In the genomic region with DNA sequence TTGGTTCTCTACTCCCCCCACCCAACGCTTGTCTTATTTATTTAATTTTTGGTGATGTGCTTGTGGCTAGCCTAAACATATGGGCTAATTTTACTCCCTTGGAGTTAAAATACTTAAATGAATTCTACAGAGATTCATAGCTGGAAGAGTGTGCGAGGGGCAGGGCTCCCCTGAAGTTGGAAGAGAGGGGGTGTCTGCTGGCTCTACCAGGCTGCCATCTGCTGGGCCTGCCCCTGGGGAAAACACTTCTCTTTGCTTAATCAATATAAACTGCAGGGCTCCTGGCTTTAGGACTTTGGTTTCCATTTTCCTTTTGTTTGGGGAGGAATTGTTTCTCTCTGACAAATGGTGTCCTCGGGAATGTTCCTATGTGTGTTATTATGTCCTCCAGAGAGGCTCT, we compare ENCODE assay signal across 21 mouse cellular contexts.
A peak's percentile ranks its signal among the peaks of the same experiment; 100 is the strongest.
DNase-seq lines count a peak whose midpoint lies in the region; ATAC-seq and TF ChIP-seq lines count a peak whose summit lies in the region.
"Had no signal": no experiment of that assay in that cellular context is flagged by ENCODE, and none has a peak within 500 bp of the region (broad histone marks: within the 10 kb centered on the region; RNA-seq: fewer than 3 reads in every experiment).

No protein-coding gene starts in this region.

- no peak overlapping the region for H3K4me2 ChIP-seq in heart, embryonic 11.5 days
- no peak overlapping the region for H3K4me2 ChIP-seq in hindbrain, embryonic 16.5 days (ENCODE audit: low read length)
- H3K4me2 ChIP-seq: forebrain, embryonic 12.5 days; midbrain, embryonic 15.5 days had no signal

- H3K4me3 ChIP-seq in heart, embryonic 11.5 days (ENCODE audit: low read depth, low read length): no peak overlapping the region
- H3K4me3 ChIP-seq in cortical plate, adult 2 months (ENCODE audit: insufficient read depth, low read length): no peak overlapping the region
- no peak overlapping the region for H3K4me3 ChIP-seq in hindbrain, embryonic 16.5 days (ENCODE audit: low read length)
- H3K4me3 ChIP-seq: embryonic facial prominence, embryonic 10.5 days; forebrain, embryonic 12.5 days; midbrain, embryonic 15.5 days had no signal

- no peak for TF ChIP-seq POLR2A in brain, embryonic 14.5 days (IDR thresholded peaks at IDR 0.05; ENCODE audit: borderline replicate concordance, extremely low read depth, insufficient read depth, insufficient read length, poor library complexity, severe bottlenecking)
- no peak for TF ChIP-seq POLR2A in cortical plate, adult 2 months (IDR thresholded peaks at IDR 0.05; ENCODE audit: extremely low read depth, insufficient read depth, low read length)

- TF ChIP-seq CTCF in brain, embryonic 14.5 days (IDR thresholded peaks at IDR 0.05; ENCODE audit: borderline replicate concordance, extremely low read depth, insufficient read depth, insufficient read length): no peak
- 0 out of 2 replicates have a peak, but pooled peaks have one; percentile 4 for TF ChIP-seq CTCF in cortical plate, adult 2 months (IDR thresholded peaks at IDR 0.05; ENCODE audit: extremely low read depth, insufficient read depth, low read length)

- H3K9me3 ChIP-seq in heart, embryonic 11.5 days (replicated peaks; ENCODE audit: control insufficient read depth, low read length): no peaks in the 10 kb centered on the region
- no peaks in the 10 kb centered on the region for H3K9me3 ChIP-seq in hindbrain, embryonic 16.5 days (ENCODE audit: control insufficient read depth, low read length)
- H3K9me3 ChIP-seq: embryonic facial prominence, embryonic 10.5 days; forebrain, embryonic 12.5 days; midbrain, embryonic 15.5 days had no signal

- 60% methylated on average over 3 of the region's 3 CpGs for WGBS in heart, embryonic 11.5 days (ENCODE audit: insufficient replicate concordance)
- WGBS in hindbrain, embryonic 16.5 days: 28% methylated on average over 3 of the region's 3 CpGs

- no peak for ATAC-seq in heart, embryonic 11.5 days (replicated peaks; ENCODE audit: insufficient number of reproducible peaks, low FRiP score, low TSS enrichment)
- ATAC-seq in hindbrain, embryonic 16.5 days: peak; percentile 41; the same call in 1 of the 2 replicates
- ATAC-seq: liver, postnatal 0 days; midbrain, embryonic 15.5 days had no signal

- H3K27ac ChIP-seq in heart, embryonic 11.5 days (ENCODE audit: low read depth, low read length): no peak overlapping the region
- H3K27ac ChIP-seq in cortical plate, adult 2 months (ENCODE audit: insufficient read depth, low read length): no peak overlapping the region
- H3K27ac ChIP-seq in hindbrain, embryonic 16.5 days (ENCODE audit: low read depth, low read length): no peak overlapping the region
- H3K27ac ChIP-seq: embryonic facial prominence, embryonic 10.5 days; forebrain, embryonic 12.5 days; midbrain, embryonic 15.5 days had no signal

- peak; percentile 40 for DNase-seq in heart, adult 11 months
- DNase-seq in brain, embryonic 14.5 days (ENCODE audit: low read depth): peak; percentile 53
- no peak for DNase-seq in ovary, postnatal 14 days (ENCODE audit: low spot score)
- DNase-seq in urinary bladder, postnatal 25 days (ENCODE audit: low spot score): no peak
- DNase-seq in kidney, adult 11 months: no peak
- DNase-seq: cerebellum, adult 8-10 months; heart, postnatal 4 days; kidney, adult 2 months; kidney, postnatal 10 days; liver; liver, postnatal 0 days; lung, postnatal 10 days; right cerebral cortex, postnatal 14 days; spleen, adult 18-20 months; thymus, postnatal 36 days had no signal

- H3K27me3 ChIP-seq in heart, embryonic 11.5 days (ENCODE audit: control insufficient read depth, insufficient read depth, low read length): no peaks in the 10 kb centered on the region
- H3K27me3 ChIP-seq in hindbrain, embryonic 16.5 days (replicated peaks; ENCODE audit: control insufficient read depth, insufficient read depth, low read length): no peaks in the 10 kb centered on the region
- H3K27me3 ChIP-seq: forebrain, embryonic 12.5 days; midbrain, embryonic 15.5 days had no signal

- no peaks in the 10 kb centered on the region for H3K4me1 ChIP-seq in heart, embryonic 11.5 days (ENCODE audit: control insufficient read depth, insufficient read depth, low read length)
- H3K4me1 ChIP-seq in cortical plate, adult 2 months (ENCODE audit: control insufficient read depth, insufficient read depth, low read length): no peaks in the 10 kb centered on the region; the same call in 1 of the 2 replicates
- peaks cover 7% of the 10 kb centered on the region; the same call in 1 of the 2 replicates for H3K4me1 ChIP-seq in hindbrain, embryonic 16.5 days (ENCODE audit: control insufficient read depth, insufficient read depth, low read depth, low read length)
- H3K4me1 ChIP-seq: embryonic facial prominence, embryonic 10.5 days had no signal

- no peak overlapping the region for H3K9ac ChIP-seq in heart, embryonic 11.5 days (ENCODE audit: low read depth, low read length)
- H3K9ac ChIP-seq in hindbrain, embryonic 16.5 days (ENCODE audit: low read depth, low read length): no peak overlapping the region
- H3K9ac ChIP-seq: forebrain, embryonic 12.5 days; liver, postnatal 0 days; midbrain, embryonic 15.5 days had no signal

- H3K36me3 ChIP-seq in heart, embryonic 11.5 days (ENCODE audit: control insufficient read depth, insufficient read depth, low read length): no peaks in the 10 kb centered on the region
- H3K36me3 ChIP-seq in hindbrain, embryonic 16.5 days (ENCODE audit: control insufficient read depth, insufficient read depth, low read length): no peaks in the 10 kb centered on the region
- H3K36me3 ChIP-seq: embryonic facial prominence, embryonic 10.5 days; forebrain, embryonic 12.5 days; midbrain, embryonic 15.5 days had no signal

Comparison
In these comparisons a context has a peak if more than half of its experiments do, and no peak if none do; other contexts are left out.
1. DNase-seq: peak in heart, adult 11 months (single experiment) and brain, embryonic 14.5 days (single experiment); none in ovary, postnatal 14 days (single experiment), urinary bladder, postnatal 25 days (single experiment) and kidney, adult 11 months (single experiment).